Mouse (Mus musculus) ES-E14 (cell line): ENCODE data around the gene Defb43. TPM values are rescaled to one million over a fixed set of nuclear protein-coding genes. Genes with fewer than 3 reads are reported as not detected.
A peak's percentile ranks its signal among the peaks of the same experiment; 100 is the strongest.

Source experiments
- DNase-seq: peaks from one replicate; pipeline ENCODE4 v3.0.0-alpha.2; 2013; ENCODE audit warnings: low read depth, low spot score
- H3K27ac ChIP-seq: 2 replicates; pipeline ENCODE4 v1.5.1; 2012; ENCODE audit warnings: low read depth, mild to moderate bottlenecking, low read length, moderate library complexity, mixed read lengths; ENCODE audit not compliant: poor library complexity, insufficient read depth, severe bottlenecking
- H3K36me3 ChIP-seq: 2 replicates; pipeline ENCODE4 v1.6.1; 2012; ENCODE audit warnings: mild to moderate bottlenecking, low read length, moderate library complexity, mixed read lengths; ENCODE audit not compliant: control insufficient read depth, poor library complexity, insufficient read depth, severe bottlenecking
- H3K4me1 ChIP-seq, 2 experiments: fragments of 150-350 bp in 1 of 2; sonication (generic) in 1 of 2; 2 replicates each; pipeline ENCODE4 v1.6.1; 2012; ENCODE audit warnings: low read length in 2 of 2, mild to moderate bottlenecking in 1 of 2, mixed read lengths in 1 of 2; ENCODE audit not compliant: control insufficient read depth in 2 of 2, insufficient read depth in 2 of 2, poor library complexity in 1 of 2
- H3K4me3 ChIP-seq, 2 experiments: fragments of 150-350 bp in 1 of 2; sonication (generic) in 1 of 2; 2 replicates each; pipeline ENCODE4 v1.5.1; 2012; ENCODE audit warnings: low read length in 2 of 2, low read depth in 1 of 2, mild to moderate bottlenecking in 1 of 2, mixed read lengths in 1 of 2; ENCODE audit not compliant: insufficient read depth in 1 of 2, poor library complexity in 1 of 2, severe bottlenecking in 1 of 2
- H3K9ac ChIP-seq: 2 replicates; pipeline ENCODE4 v1.6.1; 2012; ENCODE audit warnings: low read depth, mild to moderate bottlenecking, low read length, mixed read lengths; ENCODE audit not compliant: poor library complexity, insufficient read depth, severe bottlenecking
- H3K9me3 ChIP-seq: fragments of 150-350 bp; sonication (generic); 2 replicates; pipeline ENCODE4 v1.6.1; 2012; ENCODE audit warnings: low read depth, mild to moderate bottlenecking, low read length; ENCODE audit not compliant: control insufficient read depth, insufficient read depth
- CHD2 ChIP-seq: IDR thresholded peaks from 2 replicates; pipeline ENCODE4 v1.6.1; 2014; ENCODE audit warnings: mild to moderate bottlenecking, low read depth, low read length, inconsistent platforms
- HCFC1 ChIP-seq: IDR thresholded peaks from 2 replicates; pipeline ENCODE4 v1.6.1; 2012; ENCODE audit warnings: low read length, inconsistent platforms, borderline replicate concordance; ENCODE audit not compliant: insufficient read depth
- MAFK ChIP-seq: IDR thresholded peaks from 2 replicates; pipeline ENCODE4 v1.6.1; 2014; ENCODE audit warnings: mild to moderate bottlenecking, low read depth, low read length, inconsistent platforms; ENCODE audit not compliant: insufficient read depth
- ZC3H11A ChIP-seq: IDR thresholded peaks from 2 replicates; pipeline ENCODE4 v1.6.1; 2012; ENCODE audit warnings: low read depth, mild to moderate bottlenecking, inconsistent platforms, low read length, borderline replicate concordance
- ZNF384 ChIP-seq: IDR thresholded peaks from 2 replicates; pipeline ENCODE4 v1.6.1; 2012; ENCODE audit warnings: low read depth, low read length, inconsistent platforms
- in situ Hi-C, 2 experiments: fragments of 600-800 bp; cut with MboI; formaldehyde crosslinking; loops; one replicate each; pipeline ENCODE4 v1.15.1; 2025; ENCODE audit warnings: low sequenced_read_pairs in 2 of 2, inconsistent platforms in 1 of 2; ENCODE audit not compliant: unreplicated experiment in 2 of 2
- total RNA-seq: library from RNA; depleted of rRNA; stranded (reverse); fragments of 300-350 nt; gene quantifications from 2 replicates; pipeline ENCODE4 v1.2.3, GENCODE M21; 2012; rRNA removed

Gene Defb43
- total RNA-seq = not detected in 2 replicates

DNA sequence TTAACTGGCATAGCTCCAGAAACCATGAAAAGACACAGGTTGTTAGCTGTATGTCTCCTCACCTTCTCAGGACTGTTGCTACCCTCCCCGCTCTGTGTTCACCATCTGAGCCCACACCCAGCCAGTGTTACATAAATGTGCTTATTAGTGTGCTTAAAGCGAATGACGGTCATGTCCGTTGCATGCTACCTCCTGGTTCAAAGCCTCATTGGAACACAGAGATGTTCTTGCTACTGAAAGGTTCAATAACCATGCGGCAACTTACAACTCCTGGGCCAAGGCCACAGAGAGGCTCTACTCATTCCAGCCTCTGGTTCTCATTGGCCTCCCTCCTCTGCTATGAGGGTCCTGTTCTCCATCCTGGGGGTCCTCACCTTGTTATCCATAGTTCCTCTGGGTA, at the start of gene Defb43:
Defb43 (plus strand) TSS at position 301 of the 400 bp plus-strand sequence.
- TF ChIP-seq HCFC1 (no peak), ZNF384 (no peak), CHD2 (no peak), ZC3H11A (no peak), MAFK (no peak)
- no peaks in the 10 kb centered on the region for H3K9me3 ChIP-seq
- no peak within 1 kb of the TSS for H3K27ac ChIP-seq
- H3K4me1 ChIP-seq = no peaks in the 10 kb centered on the region
- no peak within 1 kb of the TSS for H3K4me3 ChIP-seq
- no peak for DNase-seq
- in situ Hi-C loops = no loop called here
- no peaks in the 10 kb centered on the region for H3K36me3 ChIP-seq
- H3K9ac ChIP-seq = no peak within 1 kb of the TSS

DNA sequence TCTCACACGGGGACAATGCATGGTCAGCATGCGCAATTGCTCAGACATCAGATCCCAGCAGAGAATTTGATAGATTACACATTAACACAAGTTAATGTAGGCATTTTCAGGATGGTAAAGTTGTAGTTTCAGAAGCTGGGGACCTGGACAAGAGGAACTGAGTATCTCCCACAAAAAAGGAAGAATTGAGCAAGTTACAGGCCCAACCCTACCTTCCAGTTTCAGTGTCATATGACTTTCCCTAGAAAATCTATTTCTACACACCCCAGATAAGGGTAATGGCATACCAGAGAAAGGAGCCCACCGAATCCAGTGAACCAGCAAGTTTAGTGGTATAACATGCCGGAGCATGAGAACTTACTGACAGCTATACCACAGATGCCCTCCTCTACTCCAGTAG, 47.9 kb upstream of the Defb43 start:
- Histone ChIP-seq H3K27ac (no peak overlapping the region), H3K9ac (no peak overlapping the region), H3K36me3 (no peaks in the 10 kb centered on the region), H3K9me3 (no peaks in the 10 kb centered on the region), H3K4me1 (peaks cover 0 to 10% of the 10 kb centered on the region in 2 experiments; a peak in 2 of 4 replicates), H3K4me3 (no peak overlapping the region)
- DNase-seq = no peak
- TF ChIP-seq ZC3H11A (no peak), ZNF384 (no peak), MAFK (no peak), CHD2 (no peak), HCFC1 (no peak)
- in situ Hi-C loops = no loop called here

DNA sequence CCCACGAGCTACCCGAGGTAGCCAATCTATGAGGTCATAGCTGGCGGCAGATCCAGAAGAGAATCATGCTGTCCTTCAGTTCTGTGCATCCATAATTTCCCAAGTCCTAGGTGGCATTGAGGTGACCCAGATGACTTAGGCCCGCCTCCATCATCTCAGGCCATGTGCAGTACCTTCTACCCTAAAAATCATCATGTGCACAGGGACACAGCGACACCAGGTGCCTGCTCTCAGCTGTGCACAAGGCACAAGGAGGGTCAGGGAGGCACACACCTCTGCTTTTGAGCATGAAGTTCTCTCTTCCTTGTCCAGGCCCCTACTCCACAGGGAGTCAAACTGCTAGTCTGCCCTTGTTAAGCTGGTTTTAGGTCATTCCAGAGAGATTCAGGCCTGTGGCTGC, 46.2 kb upstream of the Defb43 start:
- Histone ChIP-seq H3K4me1 (peaks cover 0 to 10% of the 10 kb centered on the region in 2 experiments; a peak in 2 of 4 replicates), H3K9ac (no peak overlapping the region), H3K4me3 (no peak overlapping the region; a peak in 1 of 4 replicates), H3K9me3 (no peaks in the 10 kb centered on the region), H3K27ac (no peak overlapping the region), H3K36me3 (no peaks in the 10 kb centered on the region)
- DNase-seq = no peak
- TF ChIP-seq CHD2 (no peak), ZNF384 (no peak), MAFK (no peak), ZC3H11A (no peak), HCFC1 (no peak)
- in situ Hi-C loops = no loop called here

DNA sequence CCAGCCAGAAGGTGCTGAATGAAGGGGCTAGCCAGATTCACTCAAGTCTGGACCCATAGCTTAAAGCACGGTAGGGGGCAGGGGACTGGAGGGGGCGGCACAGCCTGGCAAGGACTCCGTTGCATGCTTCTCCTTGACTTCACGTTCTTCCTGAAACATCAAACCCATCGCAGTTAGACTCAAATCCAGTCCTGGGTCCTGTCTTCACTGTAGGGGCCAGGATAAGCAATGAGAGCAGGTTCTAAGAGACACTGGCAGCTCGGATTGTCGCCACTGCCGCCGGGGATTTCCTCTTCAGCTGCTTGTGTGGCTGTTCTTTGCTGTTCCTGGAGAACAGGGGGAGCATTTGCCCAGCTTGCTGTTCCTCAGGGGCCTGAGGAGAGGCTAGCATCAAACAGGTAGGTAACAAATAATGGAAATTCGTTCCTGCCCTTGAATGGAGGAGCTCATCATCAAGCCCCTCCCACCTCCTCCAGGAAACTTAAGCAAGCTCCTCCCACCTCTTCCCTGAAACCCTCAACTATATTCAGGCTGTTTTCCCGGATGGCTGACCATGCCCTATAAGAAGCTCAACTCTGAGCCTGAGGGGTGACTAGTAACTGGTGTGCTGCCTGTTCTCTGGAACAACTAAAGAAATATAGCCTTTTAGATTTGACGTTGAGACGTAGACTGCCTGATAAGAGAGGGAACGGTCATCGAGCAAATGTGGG, 45.6 kb upstream of the Defb43 start:
- Histone ChIP-seq H3K36me3 (no peaks in the 10 kb centered on the region), H3K9me3 (no peaks in the 10 kb centered on the region), H3K4me3 (peak overlapping the region in 1 of 2 experiments; percentile 15; a peak in 1 of 4 replicates), H3K9ac (no peak overlapping the region; the same call in 1 of the 2 replicates), H3K27ac (no peak overlapping the region), H3K4me1 (peaks cover 0 to 10% of the 10 kb centered on the region in 2 experiments; a peak in 2 of 4 replicates)
- peak; percentile 31 for DNase-seq
- in situ Hi-C loops = no loop called here
- TF ChIP-seq CHD2 (no peak), HCFC1 (no peak), ZC3H11A (no peak), MAFK (no peak), ZNF384 (no peak)

- no peaks in the 10 kb centered on the region for H3K9me3 ChIP-seq
- no peaks in the 10 kb centered on the region for H3K4me1 ChIP-seq
- no peak overlapping the region for H3K27ac ChIP-seq
- H3K4me3 ChIP-seq = no peak overlapping the region
- H3K9ac ChIP-seq = no peak overlapping the region
- TF ChIP-seq ZC3H11A (peak; percentile 65; the same call in 1 of the 2 replicates), HCFC1 (no peak), ZNF384 (no peak), MAFK (0 out of 2 replicates have a peak, but pooled peaks have one; percentile 35), CHD2 (no peak)
- in situ Hi-C loops = no loop called here
- DNase-seq = peak; percentile 33
- no peaks in the 10 kb centered on the region for H3K36me3 ChIP-seq
These were observed 36.5 kb upstream of the Defb43 start for GRCm38 (mm10) chr14:62975046-62975445.
